ENCODE assay signal across 9 mouse cellular contexts in genomic region chr4:138251819-138252218, GRCm38 (mm10). TPM values are rescaled to one million over a fixed set of nuclear protein-coding genes. Genes with fewer than 3 reads are reported as not detected.
DNase-seq lines count a peak whose midpoint lies in the region; ATAC-seq and TF ChIP-seq lines count a peak whose summit lies in the region.
"Had no signal": no experiment of that assay in that cellular context is flagged by ENCODE, and none has a peak within 500 bp of the region (broad histone marks: within the 10 kb centered on the region; RNA-seq: fewer than 3 reads in every experiment).

No protein-coding gene starts in this region.

- WGBS in lung, embryonic 14.5 days, result 1% methylated on average over 14 of the region's 14 CpGs
- under 1% methylated on average over 14 of the region's 14 CpGs for WGBS in midbrain, embryonic 13.5 days

- H3K4me2 ChIP-seq in lung, embryonic 14.5 days, result peak overlapping the region; percentile 55
- peak overlapping the region; percentile 83 for H3K4me2 ChIP-seq in midbrain, embryonic 13.5 days (replicated peaks)

- H3K4me3 ChIP-seq in lung, embryonic 14.5 days (ENCODE audit: low read depth, low read length), result peak overlapping the region; percentile 3; the same call in 1 of the 2 replicates
- H3K4me3 ChIP-seq in brown adipose tissue, adult 24 weeks (ENCODE audit: insufficient read depth, low read depth, low read length), result peak overlapping the region; percentile 39; the same call in 1 of the 2 replicates
- H3K4me3 ChIP-seq in midbrain, embryonic 13.5 days (replicated peaks), result peak overlapping the region; percentile 59

- no peaks in the 10 kb centered on the region for H3K9me3 ChIP-seq in lung, embryonic 14.5 days (ENCODE audit: low read depth, low read length)
- H3K9me3 ChIP-seq in midbrain, embryonic 13.5 days, result no peaks in the 10 kb centered on the region

- DNase-seq in lung, embryonic 14.5 days, result peak; percentile 79
- no peak for DNase-seq in lung, adult 18-20 months
- peak; percentile 73 for DNase-seq in forelimb bud, embryonic 11.5 days (ENCODE audit: low read depth, low spot score)
- peak; percentile 25 to 26 for DNase-seq in kidney, postnatal 36 days
- DNase-seq in yolk sac, embryonic 10.5 days (ENCODE audit: low spot score), result peak; percentile 47

- 0 out of 2 replicates have a peak overlapping the region, but pooled peaks have one; percentile 6 for H3K9ac ChIP-seq in lung, embryonic 14.5 days
- peak overlapping the region; percentile 39 for H3K9ac ChIP-seq in midbrain, embryonic 13.5 days (replicated peaks)

- TF ChIP-seq CTCF in lung, embryonic 14.5 days (IDR thresholded peaks at IDR 0.05; ENCODE audit: low read depth), result peak; percentile 63

- peaks cover 5% of the 10 kb centered on the region; the same call in 1 of the 2 replicates for H3K4me1 ChIP-seq in lung, embryonic 14.5 days (ENCODE audit: insufficient read depth)
- H3K4me1 ChIP-seq in brown adipose tissue, adult 24 weeks (ENCODE audit: control insufficient read depth, insufficient read depth, insufficient read length, low read length), result peaks cover 10% of the 10 kb centered on the region
- peaks cover 36% of the 10 kb centered on the region for H3K4me1 ChIP-seq in midbrain, embryonic 13.5 days (replicated peaks)

- no peak overlapping the region for H3K27ac ChIP-seq in lung, embryonic 14.5 days (ENCODE audit: low read depth)
- H3K27ac ChIP-seq in brown adipose tissue, adult 24 weeks (replicated peaks; ENCODE audit: low read depth, low read length), result no peak overlapping the region
- 0 out of 2 replicates have a peak overlapping the region, but pooled peaks have one; percentile 53 for H3K27ac ChIP-seq in midbrain, embryonic 13.5 days

- peak; percentile 66; the same call in 1 of the 2 replicates for ATAC-seq in lung, embryonic 14.5 days (ENCODE audit: insufficient read depth)
- 0 out of 2 replicates have a peak, but pooled peaks have one; percentile 7 for ATAC-seq in midbrain, embryonic 13.5 days
- ATAC-seq in erythroid progenitor cell, adult 5-6 weeks (replicated peaks; ENCODE audit: low FRiP score, poor library complexity, severe bottlenecking), result no peak

- peaks cover 23% of the 10 kb centered on the region for H3K27me3 ChIP-seq in lung, embryonic 14.5 days (ENCODE audit: insufficient read depth, low read length)
- H3K27me3 ChIP-seq in midbrain, embryonic 13.5 days, result peaks cover 59% of the 10 kb centered on the region

- H3K36me3 ChIP-seq in lung, embryonic 14.5 days (ENCODE audit: insufficient read depth), result peaks cover 10% of the 10 kb centered on the region
- H3K36me3 ChIP-seq in midbrain, embryonic 13.5 days, result peaks cover 11% of the 10 kb centered on the region

RNA-seq across cellular contexts. Expression of gene Kif17, which starts 1.6 kb away (rescaled TPM):
- 2.2 and 2.5 TPM in 2 replicates for polyA plus RNA-seq in lung, embryonic 14.5 days (2014; fragmentation: Nextera tagmentation; extraction: Ambion mirVana)
- polyA plus RNA-seq in brown adipose tissue, adult 24 weeks (2012; ENCODE audit: insufficient read depth, insufficient read length, missing spikeins), result not detected in 2 replicates
- polyA plus RNA-seq in midbrain, embryonic 13.5 days (2015; fragmentation: Nextera tagmentation; extraction: Ambion mirVana), result 1.4 and 1.5 TPM in 2 replicates
- 0.72 and 2.5 TPM in 2 replicates for total RNA-seq in erythroid progenitor cell, adult 5-6 weeks (2015; ENCODE audit: low replicate concordance)
- 1.3 TPM in 1 of 2 replicates, not detected in the other for total RNA-seq in erythroid progenitor cell, adult 5-6 weeks (2017; ENCODE audit: low replicate concordance)

RNA-seq across cellular contexts. Expression of gene Sh2d5, which starts 1.6 kb away (rescaled TPM):
- 0.36 and 0.41 TPM in 2 replicates for polyA plus RNA-seq in lung, embryonic 14.5 days (2014; fragmentation: Nextera tagmentation; extraction: Ambion mirVana)
- not detected in 2 replicates for polyA plus RNA-seq in brown adipose tissue, adult 24 weeks (2012; ENCODE audit: insufficient read depth, insufficient read length, missing spikeins)
- polyA plus RNA-seq in midbrain, embryonic 13.5 days (2015; fragmentation: Nextera tagmentation; extraction: Ambion mirVana), result 7.0 and 8.5 TPM in 2 replicates
- 1.8 and 3.8 TPM in 2 replicates for total RNA-seq in erythroid progenitor cell, adult 5-6 weeks (2015; ENCODE audit: low replicate concordance)
- total RNA-seq in erythroid progenitor cell, adult 5-6 weeks (2017; ENCODE audit: low replicate concordance), result 3.5 and 3.8 TPM in 2 replicates
- total RNA-seq: heart, adult 18-20 months had no signal

RNA-seq across cellular contexts. Expression of gene Hp1bp3, which starts 35.7 kb away (rescaled TPM):
- polyA plus RNA-seq in lung, embryonic 14.5 days (2014; fragmentation: Nextera tagmentation; extraction: Ambion mirVana), result 172 and 179 TPM in 2 replicates
- polyA plus RNA-seq in brown adipose tissue, adult 24 weeks (2012; ENCODE audit: insufficient read depth, insufficient read length, missing spikeins), result 65.0 and 71.4 TPM in 2 replicates
- polyA plus RNA-seq in midbrain, embryonic 13.5 days (2015; fragmentation: Nextera tagmentation; extraction: Ambion mirVana), result 229 and 255 TPM in 2 replicates
- 196 and 200 TPM in 2 replicates for total RNA-seq in erythroid progenitor cell, adult 5-6 weeks (2015; ENCODE audit: low replicate concordance)
- total RNA-seq in erythroid progenitor cell, adult 5-6 weeks (2017; ENCODE audit: low replicate concordance), result 276 and 356 TPM in 2 replicates

RNA-seq across cellular contexts. Expression of gene Ddost, which starts 52.7 kb away (rescaled TPM):
- 371 and 379 TPM in 2 replicates for polyA plus RNA-seq in lung, embryonic 14.5 days (2014; fragmentation: Nextera tagmentation; extraction: Ambion mirVana)
- polyA plus RNA-seq in brown adipose tissue, adult 24 weeks (2012; ENCODE audit: insufficient read depth, insufficient read length, missing spikeins), result 39.1 and 40.6 TPM in 2 replicates
- 192 and 200 TPM in 2 replicates for polyA plus RNA-seq in midbrain, embryonic 13.5 days (2015; fragmentation: Nextera tagmentation; extraction: Ambion mirVana)
- total RNA-seq in erythroid progenitor cell, adult 5-6 weeks (2015; ENCODE audit: low replicate concordance), result 65.6 and 81.3 TPM in 2 replicates
- total RNA-seq in erythroid progenitor cell, adult 5-6 weeks (2017; ENCODE audit: low replicate concordance), result 34.7 and 39.8 TPM in 2 replicates

Comparison
In these comparisons a context has a peak if more than half of its experiments do, and no peak if none do; other contexts are left out.
1. DNase-seq: peak in lung, embryonic 14.5 days (single experiment), forelimb bud, embryonic 11.5 days (single experiment), kidney, postnatal 36 days (2 of 2) and yolk sac, embryonic 10.5 days (single experiment); none in lung, adult 18-20 months (0 of 2).
2. H3K4me3 ChIP-seq: peak in every context shown above with its lines; median percentile 59 in midbrain, embryonic 13.5 days; 39 in brown adipose tissue, adult 24 weeks; 3 in lung, embryonic 14.5 days.